Mouse (Mus musculus) stomach, postnatal 0 days (tissue): ENCODE data around the gene Efnb2. TPM values are rescaled to one million over a fixed set of nuclear protein-coding genes. Genes with fewer than 3 reads are reported as not detected.

Source experiments
- ATAC-seq: fragments of 200-750 bp; cut with Nextera tagmentation; 2 replicates; pipeline ENCODE4 v1.8.0; 2017; ENCODE audit not compliant: low FRiP score, low TSS enrichment
- DNase-seq: peaks from one replicate; pipeline ENCODE4 v3.0.0-alpha.2; 2016; ENCODE audit warnings: low spot score
- H3K27ac ChIP-seq: fragments of 300-500 bp; sonication (generic); replicated peaks from 2 replicates; pipeline ENCODE4 v1.5.1; 2014; ENCODE audit warnings: mild to moderate bottlenecking, control low read depth
- H3K27me3 ChIP-seq: fragments of 300-500 bp; sonication (generic); 2 replicates; pipeline ENCODE4 v1.6.1; 2014; ENCODE audit warnings: low read length; ENCODE audit not compliant: control insufficient read depth, insufficient read depth
- H3K36me3 ChIP-seq: fragments of 300-500 bp; sonication (generic); 2 replicates; pipeline ENCODE4 v1.6.1; 2014; ENCODE audit warnings: low read length, mixed read lengths; ENCODE audit not compliant: control insufficient read depth, insufficient read depth
- H3K4me1 ChIP-seq: fragments of 300-500 bp; sonication (generic); replicated peaks from 2 replicates; pipeline ENCODE4 v1.6.1; 2014; ENCODE audit warnings: antibody characterized with exemption; ENCODE audit not compliant: control insufficient read depth, insufficient read depth
- H3K4me2 ChIP-seq: fragments of 300-500 bp; sonication (generic); replicated peaks from 2 replicates; pipeline ENCODE4 v1.6.1; 2014; ENCODE audit warnings: low read depth, mild to moderate bottlenecking, control low read depth, moderate library complexity
- H3K4me3 ChIP-seq: fragments of 300-500 bp; sonication (generic); 2 replicates; pipeline ENCODE4 v1.5.1; 2014; ENCODE audit warnings: low read depth, low read length, control low read depth
- H3K9ac ChIP-seq: fragments of 300-500 bp; sonication (generic); 2 replicates; pipeline ENCODE4 v1.6.1; 2014; ENCODE audit warnings: mild to moderate bottlenecking, low read length, control low read depth, mixed read lengths
- H3K9me3 ChIP-seq: fragments of 300-500 bp; sonication (generic); 2 replicates; pipeline ENCODE4 v1.6.1; 2016; ENCODE audit warnings: low read length; ENCODE audit not compliant: control insufficient read depth
- CTCF ChIP-seq: IDR thresholded peaks from 2 replicates; pipeline ENCODE4 v1.5.1; 2016; ENCODE audit warnings: antibody characterized with exemption, low read depth, mild to moderate bottlenecking, moderate library complexity
- EP300 ChIP-seq: optimal IDR thresholded peaks from 2 replicates; pipeline ENCODE3; 2016; ENCODE audit warnings: antibody characterized with exemption
- WGBS: fragments of 180-500 bp; shearing (Covaris S2); extraction: QIAGEN DNeasy Blood & Tissue Kit; methylation state at CpG from one replicate; pipeline ENCODE4 v1.1.7; 2014; 5-methylcytosine and 5-hydroxymethylcytosine counted together
- polyA plus RNA-seq: library from polyadenylated mRNA; unstranded; fragments of >200 nt; fragmentation: Nextera tagmentation; extraction: Ambion mirVana; gene quantifications from 2 replicates; pipeline ENCODE4 v1.2.1, GENCODE M21; 2015

Gene Efnb2
- polyA plus RNA-seq, 1 experiment from 2014 or later = 7.2 TPM

DNA sequence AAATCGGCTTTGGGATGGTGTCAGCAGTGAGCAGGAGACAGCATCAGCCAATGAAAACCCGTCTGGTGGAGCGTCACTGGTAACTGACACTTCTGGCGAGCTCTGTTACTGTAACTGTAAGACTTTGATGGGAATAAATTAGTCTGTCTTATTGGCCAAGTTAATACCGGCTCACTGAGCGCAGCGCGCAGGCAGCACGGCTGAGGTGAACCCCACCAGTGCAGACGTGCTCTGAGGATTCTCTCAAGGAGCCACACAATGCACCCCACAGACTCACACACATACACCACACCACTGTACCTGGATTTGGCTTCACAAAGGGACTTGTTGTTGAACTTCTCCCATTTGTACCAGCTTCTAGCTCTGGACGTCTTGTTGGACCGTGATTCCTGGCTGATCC is 39.0 kb downstream of the Efnb2 start:
- no peaks in the 10 kb centered on the region for H3K4me1 ChIP-seq
- H3K36me3 ChIP-seq = peaks cover 13% of the 10 kb centered on the region
- 84% methylated on average over 12 of the region's 12 CpGs for WGBS

DNA sequence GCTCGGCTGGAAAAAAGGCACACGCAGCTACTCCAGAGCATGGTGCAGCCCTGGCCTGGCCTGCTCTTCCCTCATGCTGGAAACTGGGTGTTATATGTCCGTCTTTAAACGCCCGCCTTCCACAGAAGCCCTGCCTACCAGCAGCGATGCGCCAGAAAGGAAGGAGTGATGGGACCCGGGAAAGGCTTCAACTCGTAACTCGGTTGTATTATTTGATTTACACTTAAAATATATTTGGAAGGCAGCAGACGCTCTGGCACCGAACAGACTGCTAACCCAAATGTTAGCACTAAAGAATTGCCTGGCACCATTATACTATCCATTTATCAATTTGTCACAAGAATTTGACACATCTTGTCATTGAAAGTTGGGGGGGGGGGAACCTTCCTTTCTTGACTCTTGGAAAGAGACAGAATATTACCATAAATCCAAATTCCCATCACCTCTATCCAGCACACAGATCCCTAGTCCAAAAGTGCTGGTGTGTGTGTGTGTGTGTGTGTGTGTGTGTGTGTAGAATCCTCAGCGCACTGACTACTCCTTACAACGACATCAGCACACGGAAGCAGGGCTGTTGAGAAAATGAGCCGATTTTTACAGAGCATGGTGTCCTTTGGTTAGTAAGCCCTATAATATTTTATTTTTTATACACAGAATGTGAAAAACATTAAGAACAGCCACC is 39.7 kb downstream of the Efnb2 start:
- no peak overlapping the region for H3K4me2 ChIP-seq
- H3K9ac ChIP-seq = no peak overlapping the region
- peaks cover 12% of the 10 kb centered on the region for H3K36me3 ChIP-seq
- WGBS = 74% methylated on average over 16 of the region's 16 CpGs
- H3K4me1 ChIP-seq = no peaks in the 10 kb centered on the region
- TF ChIP-seq CTCF = no peak
- TF ChIP-seq EP300 = no peak
- peaks cover 3% of the 10 kb centered on the region; the same call in 1 of the 2 replicates for H3K9me3 ChIP-seq
- DNase-seq (no peak), ATAC-seq (peak; percentile 42; the same call in 1 of the 2 replicates)
- no peak overlapping the region for H3K27ac ChIP-seq
- H3K27me3 ChIP-seq = no peaks in the 10 kb centered on the region
- no peak overlapping the region for H3K4me3 ChIP-seq

More for the DNA sequence above, 39.0 kb downstream of the Efnb2 start:
- DNase-seq (no peak), ATAC-seq (no peak)
- H3K4me2 ChIP-seq = no peak overlapping the region
- peaks cover 4% of the 10 kb centered on the region; the same call in 1 of the 2 replicates for H3K9me3 ChIP-seq
- no peak overlapping the region for H3K27ac ChIP-seq
- no peak overlapping the region for H3K9ac ChIP-seq
- H3K4me3 ChIP-seq = no peak overlapping the region
- no peaks in the 10 kb centered on the region for H3K27me3 ChIP-seq
- TF ChIP-seq EP300 = no peak
- no peak for TF ChIP-seq CTCF

DNA sequence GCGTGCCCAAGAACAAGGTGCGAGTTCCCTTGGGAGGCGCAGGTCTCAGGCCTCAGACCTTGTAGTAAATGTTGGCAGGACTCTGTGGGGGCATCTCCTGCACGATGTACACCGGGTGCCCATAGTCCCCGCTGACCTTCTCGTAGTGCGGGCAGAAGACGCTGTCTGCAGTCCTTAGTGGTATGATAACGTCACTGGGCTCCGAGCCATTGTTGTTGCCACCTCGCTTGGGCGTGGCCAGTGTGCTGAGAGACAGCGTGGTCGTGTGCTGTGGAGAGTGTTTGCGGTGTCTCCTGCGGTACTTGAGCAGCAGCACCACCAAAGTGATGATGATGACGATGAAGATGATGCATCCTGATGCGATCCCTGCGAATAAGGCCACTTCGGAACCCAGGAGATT is 40.5 kb downstream of the Efnb2 start:
- peaks cover 10% of the 10 kb centered on the region; the same call in 1 of the 2 replicates for H3K36me3 ChIP-seq
- no peak for TF ChIP-seq CTCF
- TF ChIP-seq EP300 = no peak
- no peaks in the 10 kb centered on the region for H3K27me3 ChIP-seq
- H3K4me1 ChIP-seq = no peaks in the 10 kb centered on the region
- DNase-seq = no peak
- H3K9me3 ChIP-seq = no peaks in the 10 kb centered on the region
- 87% methylated on average over 21 of the region's 21 CpGs for WGBS
- ATAC-seq = no peak
- H3K4me2 ChIP-seq = no peak overlapping the region
- H3K4me3 ChIP-seq = no peak overlapping the region
- no peak overlapping the region for H3K9ac ChIP-seq
- no peak overlapping the region for H3K27ac ChIP-seq

DNA sequence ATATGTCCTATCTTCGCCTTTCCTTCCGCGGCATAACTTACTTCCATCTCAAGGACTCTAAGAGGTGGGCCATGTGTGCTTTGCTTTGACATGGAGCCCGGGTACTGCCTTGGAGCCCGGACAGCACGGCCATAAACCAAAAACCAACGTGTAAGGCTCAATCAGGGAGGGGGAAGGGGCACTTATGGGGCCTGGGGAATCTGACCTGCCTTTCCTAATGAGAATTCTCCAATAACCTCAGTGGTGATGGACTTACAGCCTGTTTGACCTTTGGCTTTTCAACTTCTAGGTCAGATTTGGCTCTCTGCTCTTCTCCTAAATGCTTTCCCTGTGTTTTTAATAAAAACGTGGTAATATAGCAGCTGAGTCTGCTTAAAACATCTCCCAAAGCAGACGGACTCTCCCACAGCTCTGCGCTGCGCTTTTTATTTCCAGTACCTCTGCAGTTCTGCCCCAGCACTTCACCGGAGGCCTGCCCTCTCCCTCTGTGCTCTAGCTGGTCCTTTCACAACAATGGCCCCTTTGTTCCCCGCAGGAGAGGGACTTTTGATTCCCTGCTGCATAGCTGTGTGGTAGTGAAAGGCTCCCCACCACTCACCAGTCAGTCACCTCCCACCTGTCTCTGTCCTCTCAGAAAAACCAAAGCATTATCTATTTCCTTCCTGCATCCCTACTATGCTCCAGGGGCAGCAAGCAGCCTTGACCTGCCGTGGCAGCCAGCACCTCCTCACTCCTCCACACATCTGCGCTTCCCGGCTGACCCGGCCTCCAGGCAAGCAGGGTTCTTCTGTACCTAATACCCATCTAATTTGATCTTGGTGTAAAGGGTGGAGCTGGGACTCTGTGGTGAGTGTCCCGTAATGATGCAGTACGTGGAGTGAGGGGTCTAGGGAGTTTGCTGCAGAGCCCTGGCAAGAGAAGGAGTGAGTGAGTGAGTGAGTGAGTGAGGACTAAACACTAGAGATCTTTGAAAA is 41.5 kb downstream of the Efnb2 start:
- Histone ChIP-seq H3K9me3 (no peaks in the 10 kb centered on the region), H3K27ac (no peak overlapping the region), H3K4me3 (no peak overlapping the region), H3K9ac (no peak overlapping the region), H3K27me3 (no peaks in the 10 kb centered on the region), H3K36me3 (peaks cover 10% of the 10 kb centered on the region; the same call in 1 of the 2 replicates), H3K4me1 (no peaks in the 10 kb centered on the region), H3K4me2 (no peak overlapping the region)
- 66% methylated on average over 19 of the region's 19 CpGs for WGBS
- no peak for ATAC-seq
- DNase-seq = no peak
- no peak for TF ChIP-seq EP300
- TF ChIP-seq CTCF = no peak

DNA sequence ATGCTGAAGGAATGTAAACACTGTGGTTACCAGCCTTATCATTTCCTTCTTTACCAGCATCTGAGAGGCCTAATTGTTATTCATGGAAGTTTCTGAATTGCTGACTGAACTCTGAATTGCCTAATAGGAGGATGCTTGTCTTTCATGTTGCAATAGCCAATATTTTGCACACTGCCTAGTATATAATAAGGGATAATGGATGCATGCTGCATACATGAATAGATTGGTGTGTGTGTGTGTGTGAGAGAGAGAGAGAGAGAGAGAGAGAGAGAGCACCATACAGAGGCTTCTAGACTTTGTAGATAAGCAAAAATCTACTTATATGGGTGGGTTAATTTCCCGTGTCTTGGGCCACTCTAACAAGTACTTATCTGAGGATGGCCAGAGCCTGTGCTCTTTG is 47.2 kb downstream of the Efnb2 start:
- ATAC-seq = no peak
- H3K4me2 ChIP-seq = no peak overlapping the region
- H3K27me3 ChIP-seq = no peaks in the 10 kb centered on the region
- H3K36me3 ChIP-seq = no peaks in the 10 kb centered on the region
- no peak for DNase-seq
- no peak overlapping the region for H3K9ac ChIP-seq
- no peaks in the 10 kb centered on the region for H3K4me1 ChIP-seq
- WGBS = 55% methylated on average over 1 of the region's 1 CpGs
- TF ChIP-seq EP300 (no peak), CTCF (no peak)
- no peak overlapping the region for H3K27ac ChIP-seq
- H3K9me3 ChIP-seq = no peaks in the 10 kb centered on the region
- no peak overlapping the region for H3K4me3 ChIP-seq
